Mouse (Mus musculus) liver, embryonic 16.5 days (tissue): ENCODE measurements around the gene Hbs1l. TPM values are rescaled to one million over a fixed set of nuclear protein-coding genes. Genes with fewer than 3 reads are reported as not detected.

ENCODE experiments used
- ATAC-seq: fragments of 200-750 bp; cut with Nextera tagmentation; 2 replicates; pipeline ENCODE4 v1.8.0; 2017; ENCODE audit warnings: low read depth, mild to moderate bottlenecking, moderate number of reproducible peaks, moderate library complexity
- H3K27ac ChIP-seq: fragments of 300-500 bp; sonication (generic); 2 replicates; pipeline ENCODE4 v1.5.1; 2014; ENCODE audit warnings: mild to moderate bottlenecking, low read length
- H3K27me3 ChIP-seq: fragments of 300-500 bp; sonication (generic); 2 replicates; pipeline ENCODE4 v1.6.1; 2014; ENCODE audit warnings: low read depth, low read length, mixed read lengths; ENCODE audit not compliant: control insufficient read depth, insufficient read depth
- H3K36me3 ChIP-seq: fragments of 300-500 bp; sonication (generic); 2 replicates; pipeline ENCODE4 v1.6.1; 2014; ENCODE audit warnings: mild to moderate bottlenecking; ENCODE audit not compliant: control insufficient read depth, insufficient read depth
- H3K4me1 ChIP-seq: fragments of 300-500 bp; sonication (generic); 2 replicates; pipeline ENCODE4 v1.6.1; 2014; ENCODE audit warnings: low read depth, low read length, mixed read lengths; ENCODE audit not compliant: control insufficient read depth
- H3K4me2 ChIP-seq: fragments of 300-500 bp; sonication (generic); 2 replicates; pipeline ENCODE4 v1.6.1; 2014; ENCODE audit warnings: low read depth, low read length, mixed read lengths
- H3K4me3 ChIP-seq: fragments of 300-500 bp; sonication (generic); 2 replicates; pipeline ENCODE4 v1.5.1; 2014; ENCODE audit warnings: low read depth, mild to moderate bottlenecking, low read length
- H3K9ac ChIP-seq: fragments of 300-500 bp; sonication (generic); 2 replicates; pipeline ENCODE4 v1.6.1; 2014; ENCODE audit warnings: low read depth, low read length
- H3K9me3 ChIP-seq: fragments of 300-500 bp; sonication (generic); replicated peaks from 2 replicates; pipeline ENCODE4 v1.6.1; 2016; ENCODE audit warnings: low read length; ENCODE audit not compliant: control insufficient read depth
- WGBS: fragments of 180-500 bp; shearing (Covaris S2); extraction: QIAGEN DNeasy Blood & Tissue Kit; methylation state at CpG from one replicate; pipeline ENCODE4 v1.1.7; 2014; ENCODE audit not compliant: insufficient replicate concordance; 5-methylcytosine and 5-hydroxymethylcytosine counted together
- polyA plus RNA-seq: library from polyadenylated mRNA; unstranded; fragments of >200 nt; fragmentation: Nextera tagmentation; extraction: Ambion mirVana; gene quantifications from 2 replicates; pipeline ENCODE4 v1.2.1, GENCODE M21; 2015

Hbs1l gene
- polyA plus RNA-seq, 1 experiment from 2014 or later = 58.7 TPM

GRCm38 (mm10) chr10:21349946-21350345 lies 54.2 kb downstream of the Hbs1l start:
- Histone ChIP-seq H3K9me3 (no peaks in the 10 kb centered on the region), H3K36me3 (peaks cover 30% of the 10 kb centered on the region), H3K9ac (no peak overlapping the region), H3K4me1 (peaks cover 16% of the 10 kb centered on the region), H3K4me2 (no peak overlapping the region), H3K27ac (no peak overlapping the region), H3K27me3 (no peaks in the 10 kb centered on the region), H3K4me3 (no peak overlapping the region)
- ATAC-seq = peak; percentile 54; the same call in 1 of the 2 replicates
- WGBS = 75% methylated on average over 2 of the region's 2 CpGs

DNA sequence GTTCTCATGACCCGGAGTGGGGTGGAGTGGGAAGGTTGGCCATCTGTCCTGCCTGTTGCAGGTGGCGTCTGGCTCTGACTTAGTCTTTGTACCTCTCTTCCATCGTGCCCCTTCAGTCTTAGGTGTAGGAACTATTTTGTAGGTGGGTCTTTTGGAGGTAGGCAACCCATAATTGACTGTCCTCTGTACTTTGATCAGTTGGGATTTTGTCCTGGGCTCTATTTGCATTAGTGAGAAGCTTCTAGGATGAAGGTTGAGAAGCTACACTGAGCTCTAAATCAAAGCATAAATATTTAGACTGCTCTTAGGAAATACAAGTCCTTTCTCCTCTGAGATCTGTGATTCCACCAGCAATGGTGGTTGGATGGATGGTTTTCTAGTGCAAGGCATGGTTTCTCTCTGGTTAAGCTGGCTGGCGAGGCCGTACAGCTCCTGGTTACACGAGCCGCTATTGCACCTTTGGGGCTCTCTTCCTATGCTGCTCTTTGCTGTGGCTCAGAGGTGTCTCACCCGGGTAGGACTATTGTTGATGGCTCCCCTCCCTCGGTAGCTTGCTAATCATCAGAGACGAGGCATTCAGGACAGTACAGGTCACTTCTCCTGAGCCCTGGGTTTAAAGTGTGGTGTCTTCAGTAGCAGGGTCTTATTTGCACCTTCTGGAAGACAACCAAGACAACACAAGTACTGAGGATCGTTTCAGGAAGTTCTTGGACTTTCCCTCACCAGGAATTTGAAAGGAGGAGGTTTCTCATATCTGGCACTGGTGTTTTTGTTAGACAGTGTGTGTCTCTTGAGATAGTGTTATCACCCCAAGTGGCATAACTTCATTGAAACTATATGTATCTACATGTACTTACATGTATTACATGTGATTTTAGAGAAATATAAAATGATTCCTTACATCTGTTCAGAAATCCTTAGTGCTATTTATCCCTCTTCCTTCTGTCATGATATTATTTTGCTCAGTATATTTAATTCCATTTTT lies 55.0 kb downstream of the Hbs1l start:
- no peak overlapping the region for H3K4me2 ChIP-seq
- peak; percentile 50 for ATAC-seq
- no peak overlapping the region for H3K9ac ChIP-seq
- H3K4me1 ChIP-seq = peaks cover 16% of the 10 kb centered on the region
- WGBS = 74% methylated on average over 11 of the region's 11 CpGs
- no peak overlapping the region for H3K27ac ChIP-seq
- H3K4me3 ChIP-seq = no peak overlapping the region
- no peaks in the 10 kb centered on the region for H3K27me3 ChIP-seq
- H3K9me3 ChIP-seq = no peaks in the 10 kb centered on the region
- peaks cover 22% of the 10 kb centered on the region for H3K36me3 ChIP-seq

- H3K36me3 ChIP-seq = peaks cover 22% of the 10 kb centered on the region
Measured at GRCm38 (mm10) chr10:21351766-21352165, 56.0 kb downstream of the Hbs1l start.

DNA sequence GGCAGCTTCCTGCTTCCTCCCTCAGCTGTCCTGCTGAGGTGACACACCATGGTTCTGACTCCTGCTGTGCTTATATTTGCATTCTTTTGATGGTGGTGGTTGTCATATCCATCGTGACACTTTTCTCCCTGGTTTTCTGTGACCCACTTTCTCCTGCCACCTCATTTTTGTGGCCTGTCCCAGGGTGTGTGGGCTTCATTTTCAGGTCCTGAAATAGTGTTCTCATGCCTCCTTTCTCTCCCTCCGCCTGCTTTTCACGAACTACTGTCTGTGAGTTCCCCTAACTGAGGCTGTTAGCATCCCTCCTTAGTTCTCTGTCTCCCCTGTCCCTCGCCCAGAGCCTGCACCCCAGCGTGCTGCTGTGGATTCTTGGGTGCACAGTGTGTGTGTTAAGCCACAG lies 58.1 kb downstream of the Hbs1l start:
- WGBS = 73% methylated on average over 5 of the region's 5 CpGs
- Histone ChIP-seq H3K27me3 (no peaks in the 10 kb centered on the region), H3K36me3 (peaks cover 19% of the 10 kb centered on the region), H3K9ac (no peak overlapping the region), H3K9me3 (no peaks in the 10 kb centered on the region), H3K4me2 (no peak overlapping the region), H3K4me3 (no peak overlapping the region), H3K27ac (no peak overlapping the region), H3K4me1 (peaks cover 16% of the 10 kb centered on the region)
- no peak for ATAC-seq

More at GRCm38 (mm10) chr10:21351766-21352165, 56.0 kb downstream of the Hbs1l start:
- Histone ChIP-seq H3K27me3 (no peaks in the 10 kb centered on the region), H3K4me2 (no peak overlapping the region), H3K4me3 (no peak overlapping the region), H3K4me1 (peaks cover 16% of the 10 kb centered on the region), H3K27ac (no peak overlapping the region), H3K9me3 (no peaks in the 10 kb centered on the region), H3K9ac (no peak overlapping the region)
- 86% methylated on average over 12 of the region's 12 CpGs for WGBS
- no peak for ATAC-seq

DNA sequence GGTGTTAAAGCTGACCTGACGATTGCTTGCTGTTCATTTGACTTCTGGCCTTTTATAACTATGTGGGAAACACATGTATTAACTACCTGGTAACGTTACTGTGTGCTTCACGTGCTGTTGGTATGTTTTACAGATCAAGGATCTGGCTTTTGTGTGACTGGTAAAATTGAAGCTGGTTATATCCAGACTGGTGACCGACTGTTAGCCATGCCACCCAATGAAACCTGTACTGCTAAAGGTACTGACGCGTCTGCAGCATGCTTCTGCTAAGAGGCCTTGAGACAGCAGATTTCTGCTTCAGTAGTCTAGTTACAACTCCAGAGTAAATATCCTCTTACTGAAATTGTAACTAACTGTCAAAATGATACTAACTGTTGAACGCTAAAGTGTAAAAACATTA lies 58.7 kb downstream of the Hbs1l start:
- peaks cover 22% of the 10 kb centered on the region for H3K36me3 ChIP-seq
- H3K4me2 ChIP-seq = no peak overlapping the region
- no peak overlapping the region for H3K9ac ChIP-seq
- no peak overlapping the region for H3K27ac ChIP-seq
- H3K9me3 ChIP-seq = no peaks in the 10 kb centered on the region
- WGBS = 87% methylated on average over 7 of the region's 7 CpGs
- H3K4me1 ChIP-seq = peaks cover 16% of the 10 kb centered on the region
- ATAC-seq = no peak
- no peaks in the 10 kb centered on the region for H3K27me3 ChIP-seq
- no peak overlapping the region for H3K4me3 ChIP-seq

DNA sequence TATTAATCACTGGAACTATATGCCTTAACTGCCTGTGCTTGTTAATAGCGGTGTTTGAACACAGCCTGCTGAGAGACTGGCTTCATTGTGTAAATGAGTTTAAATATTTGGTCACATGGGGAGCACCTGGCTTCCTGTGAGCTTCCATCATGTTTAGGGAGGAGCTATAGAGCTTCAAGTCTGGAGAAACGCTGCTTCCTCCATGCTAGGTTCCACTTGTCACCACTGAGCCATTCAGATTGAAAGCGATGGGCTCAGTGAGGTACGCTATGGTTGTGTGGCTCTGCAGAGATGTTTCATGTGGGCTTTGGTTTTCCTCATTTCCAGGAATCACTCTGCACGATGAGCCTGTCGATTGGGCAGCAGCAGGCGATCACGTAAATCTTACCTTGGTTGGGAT lies 62.2 kb downstream of the Hbs1l start:
- 86% methylated on average over 8 of the region's 8 CpGs for WGBS
- H3K9me3 ChIP-seq = no peaks in the 10 kb centered on the region
- H3K4me1 ChIP-seq = no peaks in the 10 kb centered on the region; the same call in 1 of the 2 replicates
- no peak for ATAC-seq
- no peak overlapping the region for H3K27ac ChIP-seq
- H3K4me3 ChIP-seq = no peak overlapping the region
- H3K36me3 ChIP-seq = peaks cover 23% of the 10 kb centered on the region
- no peaks in the 10 kb centered on the region for H3K27me3 ChIP-seq
- no peak overlapping the region for H3K9ac ChIP-seq
- H3K4me2 ChIP-seq = no peak overlapping the region

DNA sequence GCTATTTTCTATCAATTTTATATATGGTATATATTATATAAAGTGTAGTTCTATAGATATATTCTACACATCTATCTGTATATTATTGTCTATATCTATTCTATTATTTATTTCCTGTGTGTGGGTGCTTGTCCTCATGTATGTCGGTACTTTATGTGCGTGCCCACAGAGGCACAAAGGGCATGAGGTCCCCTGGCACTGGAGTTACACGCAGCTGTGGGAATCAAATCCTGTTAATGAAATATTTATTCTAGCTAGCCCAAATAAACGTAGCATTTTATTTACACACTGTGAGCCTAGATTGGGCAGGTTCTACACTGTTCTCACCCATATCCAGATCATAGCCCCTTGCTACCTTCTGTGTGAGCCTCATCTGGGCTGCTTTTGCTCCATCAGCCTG lies 63.3 kb downstream of the Hbs1l start:
- H3K27ac ChIP-seq = no peak overlapping the region
- no peaks in the 10 kb centered on the region for H3K27me3 ChIP-seq
- H3K9ac ChIP-seq = no peak overlapping the region
- no peaks in the 10 kb centered on the region; the same call in 1 of the 2 replicates for H3K4me1 ChIP-seq
- no peak for ATAC-seq
- no peak overlapping the region for H3K4me2 ChIP-seq
- no peak overlapping the region for H3K4me3 ChIP-seq
- H3K36me3 ChIP-seq = peaks cover 17% of the 10 kb centered on the region
- WGBS = 80% methylated on average over 4 of the region's 4 CpGs
- no peaks in the 10 kb centered on the region for H3K9me3 ChIP-seq

GRCm38 (mm10) chr10:21361871-21362270 lies 66.1 kb downstream of the Hbs1l start:
- WGBS = 43% methylated on average over 7 of the region's 7 CpGs
- no peak overlapping the region for H3K4me3 ChIP-seq
- H3K27ac ChIP-seq = no peak overlapping the region
- no peaks in the 10 kb centered on the region for H3K27me3 ChIP-seq
- no peak overlapping the region for H3K9ac ChIP-seq
- H3K4me1 ChIP-seq = no peaks in the 10 kb centered on the region; the same call in 1 of the 2 replicates
- peaks cover 24% of the 10 kb centered on the region for H3K36me3 ChIP-seq
- no peak for ATAC-seq
- no peak overlapping the region for H3K4me2 ChIP-seq
- H3K9me3 ChIP-seq = no peaks in the 10 kb centered on the region

GRCm38 (mm10) chr10:21363297-21363696 lies 67.5 kb downstream of the Hbs1l start:
- ATAC-seq = no peak
- H3K27me3 ChIP-seq = no peaks in the 10 kb centered on the region
- H3K4me3 ChIP-seq = no peak overlapping the region
- no peaks in the 10 kb centered on the region for H3K9me3 ChIP-seq
- peaks cover 32% of the 10 kb centered on the region for H3K36me3 ChIP-seq
- H3K9ac ChIP-seq = no peak overlapping the region
- H3K4me2 ChIP-seq = no peak overlapping the region
- WGBS = 37% methylated on average over 4 of the region's 4 CpGs
- no peak overlapping the region for H3K27ac ChIP-seq
- H3K4me1 ChIP-seq = no peaks in the 10 kb centered on the region; the same call in 1 of the 2 replicates
